Mouse (Mus musculus) forebrain, embryonic 13.5 days (tissue): ENCODE data around the gene Mc3r. TPM values are rescaled to one million over a fixed set of nuclear protein-coding genes. Genes with fewer than 3 reads are reported as not detected.

Experiments used
- ATAC-seq: fragments of 200-750 bp; cut with Nextera tagmentation; 2 replicates; pipeline ENCODE4 v1.8.0; 2017
- H3K27ac ChIP-seq: fragments of 300-500 bp; sonication (generic); 2 replicates; pipeline ENCODE4 v1.5.1; 2015; ENCODE audit warnings: inconsistent platforms, mild to moderate bottlenecking, moderate library complexity
- H3K27me3 ChIP-seq: fragments of 300-500 bp; sonication (generic); 2 replicates; pipeline ENCODE4 v1.6.1; 2015; ENCODE audit warnings: mild to moderate bottlenecking, inconsistent platforms
- H3K36me3 ChIP-seq: fragments of 300-500 bp; sonication (generic); 2 replicates; pipeline ENCODE4 v1.6.1; 2015; ENCODE audit warnings: mild to moderate bottlenecking, inconsistent platforms; ENCODE audit not compliant: poor library complexity, severe bottlenecking
- H3K4me1 ChIP-seq: fragments of 300-500 bp; sonication (generic); 2 replicates; pipeline ENCODE4 v1.6.1; 2015; ENCODE audit warnings: inconsistent platforms
- H3K4me2 ChIP-seq: fragments of 300-500 bp; sonication (generic); 2 replicates; pipeline ENCODE4 v1.6.1; 2015; ENCODE audit warnings: inconsistent platforms, mild to moderate bottlenecking, moderate library complexity
- H3K4me3 ChIP-seq: fragments of 300-500 bp; sonication (generic); 2 replicates; pipeline ENCODE4 v1.5.1; 2015; ENCODE audit warnings: mild to moderate bottlenecking, inconsistent platforms
- H3K9ac ChIP-seq: fragments of 300-500 bp; sonication (generic); 2 replicates; pipeline ENCODE4 v1.6.1; 2015; ENCODE audit warnings: mild to moderate bottlenecking, inconsistent platforms
- H3K9me3 ChIP-seq: fragments of 300-500 bp; sonication (generic); replicated peaks from 2 replicates; pipeline ENCODE4 v1.6.1; 2016; ENCODE audit warnings: inconsistent platforms
- WGBS: fragments of 180-500 bp; shearing (Covaris S2); methylation state at CpG from one replicate; pipeline ENCODE4 v1.1.7; 2015; 5-methylcytosine and 5-hydroxymethylcytosine counted together
- polyA plus RNA-seq: library from polyadenylated mRNA; unstranded; fragments of >200 nt; fragmentation: Nextera tagmentation; extraction: Ambion mirVana; gene quantifications from 2 replicates; pipeline ENCODE4 v1.2.1, GENCODE M21; 2015

The Mc3r gene
- polyA plus RNA-seq, 1 experiment from 2014 or later, result 0.15 TPM

GRCm38 (mm10) chr2:172256956-172257355, 8.7 kb downstream of the Mc3r start:
- Histone ChIP-seq H3K27ac (no peak overlapping the region), H3K4me3 (no peak overlapping the region), H3K36me3 (no peaks in the 10 kb centered on the region), H3K4me2 (no peak overlapping the region), H3K27me3 (no peaks in the 10 kb centered on the region), H3K9me3 (no peaks in the 10 kb centered on the region), H3K4me1 (peaks cover 9% of the 10 kb centered on the region), H3K9ac (no peak overlapping the region)
- WGBS, result 88% methylated on average over 5 of the region's 5 CpGs
- ATAC-seq, result no peak

GRCm38 (mm10) chr2:172257471-172258065, 9.3 kb downstream of the Mc3r start:
- no peaks in the 10 kb centered on the region for H3K27me3 ChIP-seq

DNA sequence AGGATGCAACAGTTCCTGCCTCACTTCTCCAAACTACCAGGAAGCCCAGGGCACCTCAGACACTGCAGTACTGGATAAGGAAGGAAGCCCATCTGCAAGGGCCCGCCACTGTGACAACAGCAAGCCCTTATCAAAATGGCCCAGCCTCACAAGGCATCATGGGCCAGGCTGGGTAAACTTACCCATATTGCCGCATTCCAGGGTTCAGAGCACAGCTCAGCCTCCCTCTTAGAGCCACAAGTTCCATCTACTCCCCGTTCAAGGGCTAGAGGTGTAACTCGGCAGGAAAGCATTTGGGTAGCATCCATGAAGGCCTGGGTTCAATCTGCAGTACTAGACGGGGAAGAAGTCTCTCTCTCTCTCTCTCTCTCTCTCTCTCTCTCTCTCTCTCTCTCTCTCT, 11.8 kb downstream of the Mc3r start:
- Histone ChIP-seq H3K4me2 (no peak overlapping the region), H3K36me3 (no peaks in the 10 kb centered on the region), H3K4me1 (peaks cover 11% of the 10 kb centered on the region), H3K9ac (no peak overlapping the region), H3K4me3 (no peak overlapping the region), H3K27me3 (no peaks in the 10 kb centered on the region), H3K9me3 (no peaks in the 10 kb centered on the region), H3K27ac (no peak overlapping the region)
- no peak for ATAC-seq
- 84% methylated on average over 5 of the region's 5 CpGs for WGBS

More at GRCm38 (mm10) chr2:172257471-172258065, 9.3 kb downstream of the Mc3r start:
- Histone ChIP-seq H3K4me1 (peaks cover 9% of the 10 kb centered on the region), H3K9ac (no peak overlapping the region), H3K4me3 (no peak overlapping the region), H3K4me2 (no peak overlapping the region), H3K36me3 (no peaks in the 10 kb centered on the region), H3K27ac (no peak overlapping the region), H3K9me3 (no peaks in the 10 kb centered on the region)
- ATAC-seq, result 0 out of 2 replicates have a peak, but pooled peaks have one; percentile 48
- 49% methylated on average over 12 of the region's 12 CpGs for WGBS

DNA sequence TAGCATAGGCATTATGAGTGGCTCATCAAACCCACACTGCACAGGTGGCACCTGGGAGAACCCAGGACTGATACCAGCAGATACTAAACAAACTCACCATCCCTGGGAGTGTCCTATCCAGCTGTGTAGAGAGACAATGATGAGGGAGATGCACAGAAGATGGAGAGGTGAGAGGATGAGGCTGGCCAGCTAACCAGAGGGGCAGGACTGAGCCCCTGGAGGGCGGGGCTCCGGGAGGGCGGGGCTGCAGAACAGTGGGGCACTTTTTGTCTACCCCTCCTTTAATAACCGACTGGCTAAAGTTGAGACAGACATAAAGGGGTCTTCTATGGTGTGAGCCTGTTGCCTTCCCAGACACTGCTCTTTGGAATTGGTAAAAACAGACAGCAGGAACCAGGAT, 13.1 kb downstream of the Mc3r start:
- Histone ChIP-seq H3K4me1 (peaks cover 13% of the 10 kb centered on the region), H3K4me3 (no peak overlapping the region), H3K4me2 (no peak overlapping the region), H3K27me3 (no peaks in the 10 kb centered on the region), H3K36me3 (no peaks in the 10 kb centered on the region), H3K27ac (no peak overlapping the region), H3K9ac (no peak overlapping the region), H3K9me3 (no peaks in the 10 kb centered on the region)
- ATAC-seq, result no peak
- WGBS, result 83% methylated on average over 4 of the region's 4 CpGs

DNA sequence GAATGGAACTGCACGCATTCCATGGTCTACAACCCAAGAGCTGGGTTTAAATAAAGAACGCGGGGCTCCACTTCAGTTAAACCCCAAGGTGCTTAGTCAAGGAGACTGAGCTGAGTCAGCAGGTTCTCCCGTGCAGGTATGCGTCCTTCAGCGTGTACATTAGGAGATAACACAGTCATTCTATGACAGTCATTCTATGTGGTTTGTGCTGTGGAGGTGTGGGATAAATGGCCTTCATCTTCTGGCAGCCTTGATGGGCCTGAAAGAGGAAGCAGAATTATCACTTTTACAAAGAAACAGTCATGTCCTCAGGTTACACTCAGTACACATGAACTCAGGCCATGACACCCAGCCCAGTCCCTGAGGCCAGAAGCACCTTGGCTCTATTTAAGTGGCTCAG, 14.9 kb downstream of the Mc3r start:
- no peak overlapping the region for H3K4me2 ChIP-seq
- no peak overlapping the region for H3K9ac ChIP-seq
- H3K4me1 ChIP-seq, result peaks cover 6% of the 10 kb centered on the region
- H3K9me3 ChIP-seq, result no peaks in the 10 kb centered on the region
- no peaks in the 10 kb centered on the region for H3K36me3 ChIP-seq
- no peak overlapping the region for H3K27ac ChIP-seq
- H3K27me3 ChIP-seq, result no peaks in the 10 kb centered on the region
- WGBS, result 94% methylated on average over 6 of the region's 6 CpGs
- no peak overlapping the region for H3K4me3 ChIP-seq
- no peak for ATAC-seq

DNA sequence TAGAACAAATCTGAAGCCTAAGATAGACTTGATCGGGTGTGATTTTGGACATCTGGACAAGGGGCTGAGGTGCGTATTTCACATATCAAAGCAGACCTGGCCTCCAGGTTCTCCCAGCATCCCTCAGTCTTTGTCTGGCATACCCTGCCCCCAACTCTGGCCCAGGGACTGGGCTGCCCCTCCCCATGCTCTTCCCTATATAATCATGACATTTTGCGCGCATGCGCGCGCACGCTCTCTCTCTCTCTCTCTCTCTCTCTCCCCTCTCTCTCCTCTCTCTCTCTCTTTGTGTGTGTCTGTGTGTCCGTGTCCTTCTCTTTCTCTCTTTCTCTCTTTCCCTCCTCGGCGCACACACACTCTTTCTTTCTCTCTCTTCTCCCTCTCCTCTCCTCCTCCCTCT, 21.6 kb downstream of the Mc3r start:
- no peak overlapping the region for H3K9ac ChIP-seq
- H3K9me3 ChIP-seq, result no peaks in the 10 kb centered on the region
- peak; percentile 67 for ATAC-seq
- WGBS, result 75% methylated on average over 11 of the region's 11 CpGs
- peak overlapping the region; percentile 22; the same call in 1 of the 2 replicates for H3K4me2 ChIP-seq
- H3K36me3 ChIP-seq, result no peaks in the 10 kb centered on the region
- H3K4me3 ChIP-seq, result no peak overlapping the region
- no peaks in the 10 kb centered on the region for H3K27me3 ChIP-seq
- peak overlapping the region; percentile 88 for H3K27ac ChIP-seq
- peaks cover 25% of the 10 kb centered on the region for H3K4me1 ChIP-seq

- 20% methylated on average over 9 of the region's 9 CpGs for WGBS
- Histone ChIP-seq H3K9ac (peak overlapping the region; percentile 45; the same call in 1 of the 2 replicates), H3K27me3 (no peaks in the 10 kb centered on the region), H3K9me3 (no peaks in the 10 kb centered on the region), H3K4me2 (peak overlapping the region; percentile 22), H3K27ac (peak overlapping the region; percentile 88), H3K4me1 (peaks cover 19% of the 10 kb centered on the region), H3K4me3 (no peak overlapping the region), H3K36me3 (no peaks in the 10 kb centered on the region)
- ATAC-seq, result peak; percentile 71
These were observed 22.2 kb downstream of the Mc3r start for GRCm38 (mm10) chr2:172270485-172270944.

GRCm38 (mm10) chr2:172270974-172271697, 22.8 kb downstream of the Mc3r start:
- 53% methylated on average over 12 of the region's 12 CpGs for WGBS
- Histone ChIP-seq H3K9ac (0 out of 2 replicates have a peak overlapping the region, but pooled peaks have one; percentile 45), H3K4me1 (peaks cover 19% of the 10 kb centered on the region), H3K4me2 (peak overlapping the region; percentile 22; the same call in 1 of the 2 replicates), H3K36me3 (no peaks in the 10 kb centered on the region), H3K9me3 (no peaks in the 10 kb centered on the region), H3K27me3 (no peaks in the 10 kb centered on the region), H3K4me3 (no peak overlapping the region), H3K27ac (peak overlapping the region; percentile 88)
- peak; percentile 65 for ATAC-seq

DNA sequence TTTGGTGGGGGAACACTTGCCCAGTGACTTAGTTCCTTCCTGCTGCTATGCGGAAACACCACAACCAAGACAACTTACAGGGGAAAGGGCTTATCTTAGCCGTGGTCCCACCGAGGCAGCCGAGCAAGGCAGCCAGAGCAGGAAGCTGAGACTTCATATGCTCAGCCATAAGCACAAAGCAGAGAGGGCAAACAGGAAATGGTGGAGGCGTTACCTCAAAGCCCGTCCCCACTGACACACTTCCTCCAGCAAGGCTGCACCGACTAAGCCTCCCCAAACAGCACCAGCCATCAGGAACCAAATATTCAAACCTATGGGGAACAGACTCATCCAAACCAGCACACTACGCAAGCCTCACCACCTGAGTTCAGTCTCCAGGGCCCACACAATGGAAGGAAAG, 26.4 kb downstream of the Mc3r start:
- no peak overlapping the region for H3K9ac ChIP-seq
- no peaks in the 10 kb centered on the region for H3K36me3 ChIP-seq
- no peak for ATAC-seq
- H3K9me3 ChIP-seq, result no peaks in the 10 kb centered on the region
- peaks cover 18% of the 10 kb centered on the region for H3K4me1 ChIP-seq
- no peaks in the 10 kb centered on the region for H3K27me3 ChIP-seq
- H3K4me3 ChIP-seq, result no peak overlapping the region
- WGBS, result 93% methylated on average over 8 of the region's 8 CpGs
- no peak overlapping the region for H3K4me2 ChIP-seq
- H3K27ac ChIP-seq, result no peak overlapping the region

DNA sequence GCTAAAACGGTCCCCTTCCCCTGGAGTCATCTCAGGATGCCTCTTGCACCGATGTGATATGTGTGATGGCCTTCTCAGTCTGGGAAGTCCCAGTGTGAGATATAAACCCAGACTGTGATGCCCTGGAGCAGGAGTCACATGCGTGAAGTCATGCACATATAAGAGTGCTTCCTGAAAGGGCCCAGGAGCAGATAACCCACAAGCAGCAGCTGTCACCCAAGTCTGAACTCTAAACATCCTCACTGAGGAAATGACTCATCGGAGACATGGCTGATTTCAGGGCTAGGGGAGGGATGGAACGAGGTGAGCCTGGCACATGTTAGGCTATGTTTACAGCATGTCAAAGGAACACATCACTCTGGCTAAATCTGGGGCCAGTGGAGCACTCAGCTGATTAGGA, 27.9 kb downstream of the Mc3r start:
- ATAC-seq, result no peak
- no peaks in the 10 kb centered on the region for H3K36me3 ChIP-seq
- H3K4me1 ChIP-seq, result peaks cover 3% of the 10 kb centered on the region
- no peaks in the 10 kb centered on the region for H3K9me3 ChIP-seq
- H3K27ac ChIP-seq, result no peak overlapping the region
- H3K4me3 ChIP-seq, result no peak overlapping the region
- no peak overlapping the region for H3K4me2 ChIP-seq
- WGBS, result 85% methylated on average over 5 of the region's 5 CpGs
- no peak overlapping the region for H3K9ac ChIP-seq
- no peaks in the 10 kb centered on the region for H3K27me3 ChIP-seq

GRCm38 (mm10) chr2:172278979-172279378, 30.7 kb downstream of the Mc3r start:
- no peaks in the 10 kb centered on the region for H3K9me3 ChIP-seq
- no peak overlapping the region for H3K27ac ChIP-seq
- H3K4me3 ChIP-seq, result no peak overlapping the region
- WGBS, result 59% methylated on average over 3 of the region's 3 CpGs
- no peak for ATAC-seq
- no peaks in the 10 kb centered on the region for H3K27me3 ChIP-seq
- H3K9ac ChIP-seq, result no peak overlapping the region
- no peaks in the 10 kb centered on the region for H3K36me3 ChIP-seq
- H3K4me1 ChIP-seq, result peaks cover 24% of the 10 kb centered on the region
- no peak overlapping the region for H3K4me2 ChIP-seq

GRCm38 (mm10) chr2:172282071-172282710, 33.9 kb downstream of the Mc3r start:
- Histone ChIP-seq H3K4me3 (no peak overlapping the region), H3K36me3 (no peaks in the 10 kb centered on the region), H3K27ac (peak overlapping the region; percentile 78), H3K9ac (no peak overlapping the region; the same call in 1 of the 2 replicates), H3K4me1 (peaks cover 24% of the 10 kb centered on the region), H3K4me2 (peak overlapping the region; percentile 33), H3K9me3 (no peaks in the 10 kb centered on the region), H3K27me3 (no peaks in the 10 kb centered on the region)
- 22% methylated on average over 19 of the region's 19 CpGs for WGBS
- ATAC-seq, result peak; percentile 89
